Mouse (Mus musculus) heart, postnatal 0 days (tissue): Measurements from ENCODE around the gene Zfp385b. TPM values are rescaled to one million over a fixed set of nuclear protein-coding genes. Genes with fewer than 3 reads are reported as not detected.

Experiments
- ATAC-seq: fragments of 200-750 bp; cut with Nextera tagmentation; 2 replicates; pipeline ENCODE4 v1.8.0; 2017; ENCODE audit warnings: low read depth, moderate number of reproducible peaks, moderate library complexity; ENCODE audit not compliant: insufficient read depth
- DNase-seq: peaks from one replicate; pipeline ENCODE4 v3.0.0-alpha.2; 2016; ENCODE audit warnings: low spot score
- H3K27ac ChIP-seq: fragments of 300-500 bp; sonication (generic); 2 replicates; pipeline ENCODE4 v1.5.1; 2014; ENCODE audit warnings: low read depth, mild to moderate bottlenecking
- H3K27me3 ChIP-seq: fragments of 300-500 bp; sonication (generic); 2 replicates; pipeline ENCODE4 v1.6.1; 2014; ENCODE audit warnings: low read length, mixed read lengths; ENCODE audit not compliant: control insufficient read depth, insufficient read depth
- H3K36me3 ChIP-seq: fragments of 300-500 bp; sonication (generic); replicated peaks from 2 replicates; pipeline ENCODE4 v1.6.1; 2014; ENCODE audit warnings: low read length, mixed read lengths; ENCODE audit not compliant: control insufficient read depth, insufficient read depth
- H3K4me1 ChIP-seq: fragments of 300-500 bp; sonication (generic); 2 replicates; pipeline ENCODE4 v1.6.1; 2014; ENCODE audit warnings: antibody characterized with exemption; ENCODE audit not compliant: control insufficient read depth, insufficient read depth
- H3K4me2 ChIP-seq: fragments of 300-500 bp; sonication (generic); 2 replicates; pipeline ENCODE4 v1.6.1; 2014; ENCODE audit warnings: low read depth, mild to moderate bottlenecking, low read length, moderate library complexity
- H3K4me3 ChIP-seq: fragments of 300-500 bp; sonication (generic); 2 replicates; pipeline ENCODE4 v1.5.1; 2014; ENCODE audit warnings: low read depth, low read length
- H3K9ac ChIP-seq: fragments of 300-500 bp; sonication (generic); replicated peaks from 2 replicates; pipeline ENCODE4 v1.6.1; 2014; ENCODE audit warnings: low read depth, low read length, mixed read lengths
- H3K9me3 ChIP-seq: fragments of 300-500 bp; sonication (generic); replicated peaks from 2 replicates; pipeline ENCODE4 v1.6.1; 2016; ENCODE audit warnings: low read length; ENCODE audit not compliant: control insufficient read depth
- CTCF ChIP-seq: IDR thresholded peaks from 2 replicates; pipeline ENCODE4 v1.5.1; 2016; ENCODE audit warnings: antibody characterized with exemption, control low read depth, low read depth
- EP300 ChIP-seq: IDR thresholded peaks from 2 replicates; pipeline ENCODE4 v1.6.1; 2016; ENCODE audit warnings: antibody characterized with exemption, low read depth
- WGBS: fragments of 180-500 bp; shearing (Covaris S2); extraction: QIAGEN DNeasy Blood & Tissue Kit; methylation state at CpG from one replicate; pipeline ENCODE4 v1.1.7; 2014; 5-methylcytosine and 5-hydroxymethylcytosine counted together
- polyA plus RNA-seq: library from polyadenylated mRNA; unstranded; fragments of >200 nt; fragmentation: Nextera tagmentation; extraction: Ambion mirVana; gene quantifications from 2 replicates; pipeline ENCODE4 v1.2.1, GENCODE M21; 2015
- total RNA-seq: library from RNA; depleted of rRNA; stranded (reverse); fragments of >200 nt; gene quantifications from 2 replicates; pipeline ENCODE4 v1.2.3, GENCODE M21; 2014; ENCODE audit warnings: low replicate concordance

Gene Zfp385b
- total and polyA plus RNA-seq, 2 experiments from 2014 or later: 1.8 to 4.2 TPM

- no peak overlapping the region for H3K9ac ChIP-seq
- no peak for ATAC-seq
- H3K27me3 ChIP-seq: no peaks in the 10 kb centered on the region
- H3K36me3 ChIP-seq: no peaks in the 10 kb centered on the region
- no peak overlapping the region for H3K4me2 ChIP-seq
- no peak for DNase-seq
- WGBS: 75% methylated on average over 10 of the region's 10 CpGs
- H3K4me1 ChIP-seq: 0 out of 2 replicates have a peak, but pooled peaks cover 6% of the 10 kb centered on the region
- H3K9me3 ChIP-seq: no peaks in the 10 kb centered on the region
- TF ChIP-seq CTCF: no peak
- TF ChIP-seq EP300: no peak
- no peak overlapping the region for H3K27ac ChIP-seq
- H3K4me3 ChIP-seq: no peak overlapping the region
These were observed 145.7 kb downstream of the Zfp385b start for GRCm38 (mm10) chr2:77673770-77674169.

DNA sequence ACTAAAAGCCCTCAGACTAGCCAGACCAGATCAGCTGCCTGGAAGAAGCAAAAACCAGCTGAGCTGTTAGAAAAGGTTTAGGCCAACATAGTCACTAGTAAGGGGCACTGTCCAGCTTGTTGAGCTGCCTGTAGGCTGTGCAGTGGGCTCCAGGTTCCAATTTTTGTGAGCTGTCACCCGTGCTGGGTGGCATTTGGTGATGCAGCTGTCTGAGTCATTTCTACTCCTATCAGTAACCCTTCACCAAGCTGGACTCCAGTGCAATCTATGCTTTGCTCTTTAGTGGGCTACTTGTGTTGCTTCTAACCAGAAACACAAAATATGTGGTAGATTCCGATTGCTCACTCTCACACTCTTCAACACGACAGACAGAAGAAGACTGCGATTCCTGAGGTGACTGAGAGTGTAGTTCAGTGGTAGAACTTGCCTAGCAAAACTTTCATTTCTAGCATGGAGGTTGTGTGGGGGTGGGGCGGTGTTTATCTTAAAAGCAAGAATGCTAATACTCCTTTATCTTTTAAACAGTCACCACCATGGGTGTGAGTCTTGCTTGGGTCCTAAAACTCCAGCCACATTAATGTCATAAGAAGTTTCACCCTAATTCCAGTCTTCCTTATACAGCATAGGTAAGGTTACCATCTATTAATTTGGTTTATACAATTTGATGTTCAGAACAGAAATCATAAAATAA is 147.1 kb downstream of the Zfp385b start:
- WGBS: 78% methylated on average over 5 of the region's 5 CpGs
- Histone ChIP-seq H3K36me3 (no peaks in the 10 kb centered on the region), H3K9ac (no peak overlapping the region), H3K9me3 (no peaks in the 10 kb centered on the region), H3K27ac (no peak overlapping the region), H3K4me2 (no peak overlapping the region), H3K4me1 (0 out of 2 replicates have a peak, but pooled peaks cover 6% of the 10 kb centered on the region), H3K4me3 (no peak overlapping the region), H3K27me3 (no peaks in the 10 kb centered on the region)
- ATAC-seq: no peak
- no peak for DNase-seq
- TF ChIP-seq CTCF (no peak), EP300 (no peak)

DNA sequence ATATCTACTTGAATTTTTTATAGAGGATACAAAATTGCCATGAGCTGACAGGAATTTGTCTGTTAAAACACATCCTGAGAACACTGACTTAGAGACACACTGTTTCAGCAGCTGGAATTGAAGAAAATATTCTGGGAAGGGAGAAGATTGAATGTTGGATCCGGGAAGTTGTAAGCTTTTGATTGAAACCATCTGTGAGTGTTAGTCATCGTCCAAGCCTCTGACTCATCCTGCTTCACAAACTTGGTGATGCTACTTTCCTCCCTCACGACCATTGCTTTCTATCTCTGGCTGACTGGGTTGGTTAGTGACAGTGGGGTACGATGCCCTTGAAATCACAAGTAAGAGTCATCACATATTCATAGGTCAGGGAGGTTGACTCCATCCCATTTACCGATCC is 157.3 kb downstream of the Zfp385b start:
- 62% methylated on average over 5 of the region's 5 CpGs for WGBS
- H3K4me1 ChIP-seq: no peaks in the 10 kb centered on the region
- no peak overlapping the region for H3K9ac ChIP-seq
- no peak overlapping the region for H3K4me3 ChIP-seq
- H3K9me3 ChIP-seq: no peaks in the 10 kb centered on the region
- no peaks in the 10 kb centered on the region for H3K27me3 ChIP-seq
- peak; percentile 28 for DNase-seq
- no peak overlapping the region for H3K27ac ChIP-seq
- no peaks in the 10 kb centered on the region for H3K36me3 ChIP-seq
- no peak for TF ChIP-seq CTCF
- no peak for TF ChIP-seq EP300
- ATAC-seq: no peak
- no peak overlapping the region for H3K4me2 ChIP-seq

DNA sequence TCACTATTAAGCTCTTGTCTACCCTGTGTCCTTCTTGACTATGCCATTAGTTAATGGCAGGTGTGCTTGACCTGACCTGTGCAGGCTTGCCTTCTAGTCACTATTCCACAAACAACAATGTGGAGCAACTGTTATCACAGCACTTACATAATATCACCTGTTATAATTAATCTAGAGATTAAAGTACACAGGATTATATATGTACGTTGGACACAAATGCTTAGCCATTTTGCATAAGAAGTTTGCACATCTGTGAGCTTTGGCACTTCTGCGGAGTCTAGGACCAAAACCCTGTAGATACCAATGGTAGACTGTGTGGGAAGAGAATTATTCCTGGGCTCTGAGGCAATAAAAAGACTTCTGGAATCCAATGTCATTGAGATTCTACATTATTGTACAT is 165.8 kb downstream of the Zfp385b start:
- no peak for TF ChIP-seq CTCF
- no peak for TF ChIP-seq EP300
- Histone ChIP-seq H3K36me3 (no peaks in the 10 kb centered on the region), H3K4me3 (no peak overlapping the region), H3K9ac (no peak overlapping the region), H3K27ac (no peak overlapping the region), H3K4me2 (no peak overlapping the region), H3K9me3 (no peaks in the 10 kb centered on the region), H3K4me1 (no peaks in the 10 kb centered on the region), H3K27me3 (no peaks in the 10 kb centered on the region)
- ATAC-seq: no peak
- 85% methylated on average over 2 of the region's 2 CpGs for WGBS
- DNase-seq: no peak

GRCm38 (mm10) chr2:77641521-77642170 is 177.8 kb downstream of the Zfp385b start:
- no peak for DNase-seq
- Histone ChIP-seq H3K36me3 (no peaks in the 10 kb centered on the region), H3K9ac (no peak overlapping the region), H3K27ac (no peak overlapping the region), H3K27me3 (no peaks in the 10 kb centered on the region), H3K4me1 (peaks cover 6% of the 10 kb centered on the region; the same call in 1 of the 2 replicates), H3K4me3 (no peak overlapping the region), H3K4me2 (no peak overlapping the region), H3K9me3 (no peaks in the 10 kb centered on the region)
- 81% methylated on average over 8 of the region's 8 CpGs for WGBS
- no peak for ATAC-seq
- TF ChIP-seq CTCF: no peak
- TF ChIP-seq EP300: no peak

DNA sequence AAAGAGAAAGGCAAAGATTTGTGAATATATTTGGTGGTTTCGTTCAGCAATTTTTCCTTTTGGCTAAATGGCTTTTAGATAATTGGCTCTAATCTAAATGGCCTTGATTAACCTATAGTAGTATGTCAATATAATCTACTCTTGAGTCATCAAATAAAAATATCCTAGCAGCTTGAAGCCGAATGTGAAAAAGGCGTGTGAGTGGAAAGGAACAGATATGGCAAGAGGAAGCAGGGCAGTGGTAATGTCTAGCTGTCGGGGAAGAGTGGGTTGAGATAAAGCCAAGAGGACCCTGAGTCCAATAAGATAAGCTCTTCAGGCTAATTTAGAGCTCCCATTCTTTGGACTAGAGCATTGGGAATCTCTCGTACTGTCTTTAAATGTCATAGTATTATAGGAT is 179.4 kb downstream of the Zfp385b start:
- Histone ChIP-seq H3K4me1 (peaks cover 6% of the 10 kb centered on the region; the same call in 1 of the 2 replicates), H3K36me3 (no peaks in the 10 kb centered on the region), H3K9me3 (no peaks in the 10 kb centered on the region), H3K27ac (no peak overlapping the region), H3K4me2 (no peak overlapping the region), H3K4me3 (no peak overlapping the region), H3K27me3 (no peaks in the 10 kb centered on the region), H3K9ac (no peak overlapping the region)
- no peak for TF ChIP-seq EP300
- no peak for TF ChIP-seq CTCF
- 23% methylated on average over 5 of the region's 5 CpGs for WGBS
- DNase-seq (no peak), ATAC-seq (no peak)
